Mouse (Mus musculus) midbrain, embryonic 12.5 days (tissue): ENCODE data around the gene Slc35c1. TPM values are rescaled to one million over a fixed set of nuclear protein-coding genes. Genes with fewer than 3 reads are reported as not detected.

Experiments used
- ATAC-seq: fragments of 200-750 bp; cut with Nextera tagmentation; 2 replicates; pipeline ENCODE4 v1.8.0; 2017; ENCODE audit warnings: low read depth, moderate TSS enrichment, moderate library complexity; ENCODE audit not compliant: low FRiP score
- H3K27ac ChIP-seq: fragments of 300-500 bp; sonication (generic); replicated peaks from 2 replicates; pipeline ENCODE4 v1.5.1; 2016; ENCODE audit warnings: mild to moderate bottlenecking
- H3K27me3 ChIP-seq: fragments of 300-500 bp; sonication (generic); 2 replicates; pipeline ENCODE4 v1.6.1; 2016; ENCODE audit warnings: mild to moderate bottlenecking
- H3K36me3 ChIP-seq: fragments of 300-500 bp; sonication (generic); 2 replicates; pipeline ENCODE4 v1.6.1; 2016
- H3K4me1 ChIP-seq: fragments of 300-500 bp; sonication (generic); 2 replicates; pipeline ENCODE4 v1.6.1; 2016
- H3K4me2 ChIP-seq: fragments of 300-500 bp; sonication (generic); replicated peaks from 2 replicates; pipeline ENCODE4 v1.6.1; 2016; ENCODE audit warnings: mild to moderate bottlenecking, moderate library complexity
- H3K4me3 ChIP-seq: fragments of 300-500 bp; sonication (generic); 2 replicates; pipeline ENCODE4 v1.5.1; 2016; ENCODE audit warnings: mild to moderate bottlenecking
- H3K9ac ChIP-seq: fragments of 300-500 bp; sonication (generic); replicated peaks from 2 replicates; pipeline ENCODE4 v1.6.1; 2016; ENCODE audit warnings: mild to moderate bottlenecking, moderate library complexity
- H3K9me3 ChIP-seq: fragments of 300-500 bp; sonication (generic); 2 replicates; pipeline ENCODE4 v1.6.1; 2016; ENCODE audit warnings: mild to moderate bottlenecking
- WGBS: fragments of 180-500 bp; shearing (Covaris S2); methylation state at CpG from one replicate; pipeline ENCODE4 v1.1.7; 2016; 5-methylcytosine and 5-hydroxymethylcytosine counted together
- polyA plus RNA-seq: library from polyadenylated mRNA; unstranded; fragments of >200 nt; fragmentation: Nextera tagmentation; extraction: Ambion mirVana; gene quantifications from 2 replicates; pipeline ENCODE4 v1.2.1, GENCODE M21; 2016

The Slc35c1 gene
- polyA plus RNA-seq, 1 experiment from 2014 or later = 9.3 TPM

- H3K27ac ChIP-seq = no peak overlapping the region
- 82% methylated on average over 10 of the region's 10 CpGs for WGBS
- no peak overlapping the region for H3K9ac ChIP-seq
- H3K9me3 ChIP-seq = no peaks in the 10 kb centered on the region
- peaks cover 39% of the 10 kb centered on the region for H3K4me1 ChIP-seq
- no peaks in the 10 kb centered on the region for H3K27me3 ChIP-seq
- no peak overlapping the region for H3K4me3 ChIP-seq
- H3K36me3 ChIP-seq = peaks cover 62% of the 10 kb centered on the region
- no peak for ATAC-seq
- no peak overlapping the region for H3K4me2 ChIP-seq
These were observed 37.8 kb downstream of the Slc35c1 start for GRCm38 (mm10) chr2:92422388-92423135.

- Histone ChIP-seq H3K4me3 (no peak overlapping the region), H3K36me3 (peaks cover 70% of the 10 kb centered on the region), H3K4me2 (no peak overlapping the region), H3K9ac (no peak overlapping the region), H3K27me3 (no peaks in the 10 kb centered on the region), H3K27ac (no peak overlapping the region), H3K4me1 (peaks cover 35% of the 10 kb centered on the region), H3K9me3 (no peaks in the 10 kb centered on the region)
- 91% methylated on average over 7 of the region's 7 CpGs for WGBS
- no peak for ATAC-seq
These were observed 38.5 kb downstream of the Slc35c1 start for GRCm38 (mm10) chr2:92421723-92422387.

- H3K4me2 ChIP-seq = no peak overlapping the region
- WGBS = 93% methylated on average over 10 of the region's 10 CpGs
These were observed 48.6 kb downstream of the Slc35c1 start for GRCm38 (mm10) chr2:92411705-92412104.

GRCm38 (mm10) chr2:92408309-92409045 is 51.9 kb downstream of the Slc35c1 start:
- H3K27ac ChIP-seq = no peak overlapping the region
- no peak for ATAC-seq
- H3K27me3 ChIP-seq = no peaks in the 10 kb centered on the region
- H3K9me3 ChIP-seq = no peaks in the 10 kb centered on the region
- no peak overlapping the region for H3K4me2 ChIP-seq
- H3K9ac ChIP-seq = no peak overlapping the region
- H3K4me1 ChIP-seq = peaks cover 6% of the 10 kb centered on the region; the same call in 1 of the 2 replicates
- H3K36me3 ChIP-seq = peaks cover 90% of the 10 kb centered on the region
- no peak overlapping the region for H3K4me3 ChIP-seq
- 88% methylated on average over 18 of the region's 18 CpGs for WGBS

More at GRCm38 (mm10) chr2:92411705-92412104, 48.6 kb downstream of the Slc35c1 start:
- Histone ChIP-seq H3K36me3 (peaks cover 93% of the 10 kb centered on the region), H3K4me3 (no peak overlapping the region), H3K9ac (no peak overlapping the region), H3K27ac (no peak overlapping the region), H3K4me1 (no peaks in the 10 kb centered on the region), H3K9me3 (no peaks in the 10 kb centered on the region), H3K27me3 (no peaks in the 10 kb centered on the region)
- ATAC-seq = no peak

- ATAC-seq = 0 out of 2 replicates have a peak, but pooled peaks have one; percentile 32
- Histone ChIP-seq H3K9ac (no peak overlapping the region), H3K4me1 (peaks cover 16% of the 10 kb centered on the region; the same call in 1 of the 2 replicates), H3K9me3 (no peaks in the 10 kb centered on the region), H3K4me2 (no peak overlapping the region), H3K27me3 (no peaks in the 10 kb centered on the region), H3K36me3 (peaks cover 63% of the 10 kb centered on the region), H3K4me3 (no peak overlapping the region), H3K27ac (peak overlapping the region; percentile 22; the same call in 1 of the 2 replicates)
- WGBS = 86% methylated on average over 7 of the region's 7 CpGs
These were observed 54.7 kb downstream of the Slc35c1 start for GRCm38 (mm10) chr2:92405687-92406086.

- no peak for ATAC-seq
- Histone ChIP-seq H3K4me1 (peaks cover 24% of the 10 kb centered on the region; the same call in 1 of the 2 replicates), H3K9me3 (no peaks in the 10 kb centered on the region), H3K27me3 (no peaks in the 10 kb centered on the region; the same call in 1 of the 2 replicates), H3K4me2 (no peak overlapping the region), H3K36me3 (peaks cover 54% of the 10 kb centered on the region), H3K4me3 (no peak overlapping the region), H3K9ac (no peak overlapping the region), H3K27ac (0 out of 2 replicates have a peak overlapping the region, but pooled peaks have one; percentile 11)
- WGBS = 88% methylated on average over 6 of the region's 6 CpGs
These were observed 55.6 kb downstream of the Slc35c1 start for GRCm38 (mm10) chr2:92404737-92405136.

- Histone ChIP-seq H3K9me3 (no peaks in the 10 kb centered on the region), H3K4me1 (peaks cover 29% of the 10 kb centered on the region; the same call in 1 of the 2 replicates), H3K4me2 (no peak overlapping the region), H3K27ac (no peak overlapping the region), H3K4me3 (no peak overlapping the region), H3K36me3 (peaks cover 45% of the 10 kb centered on the region), H3K27me3 (no peaks in the 10 kb centered on the region; the same call in 1 of the 2 replicates), H3K9ac (no peak overlapping the region)
- 93% methylated on average over 5 of the region's 5 CpGs for WGBS
- ATAC-seq = no peak
These were observed 56.5 kb downstream of the Slc35c1 start for GRCm38 (mm10) chr2:92403776-92404319.

Other genes starting within 250 kb of the Slc35c1 start
- 26.1 and 27.2 TPM in 2 replicates for gene Pex16, start 85.9 kb downstream of the Slc35c1 start, polyA plus RNA-seq
- gene Large2, start 85.7 kb downstream of the Slc35c1 start, polyA plus RNA-seq = 4.7 and 7.4 TPM in 2 replicates
- 7.4 TPM in 2 replicates for gene 1700029I15Rik, start 78.0 kb downstream of the Slc35c1 start, polyA plus RNA-seq
- 105 and 112 TPM in 2 replicates for gene Mapk8ip1, start 59.3 kb downstream of the Slc35c1 start, polyA plus RNA-seq
- gene Cry2, start 26.5 kb downstream of the Slc35c1 start, polyA plus RNA-seq = 36.1 and 37.7 TPM in 2 replicates
- 14.9 and 17.2 TPM in 2 replicates for gene Chst1, start 139.2 kb upstream of the Slc35c1 start, polyA plus RNA-seq